Mouse (Mus musculus) mesoderm, embryonic 11.5 days (tissue): ENCODE results near the gene Olfr122.

Experiments
- DNase-seq: peaks from one replicate; pipeline ENCODE4 v3.0.0-alpha.2; 2012; ENCODE audit warnings: low read depth, low spot score

Gene Olfr122

GRCm38 (mm10) chr17:37768307-37768706 lies at the start of gene Olfr122:
Olfr122 (plus strand) TSS chr17:37768607.
- no peak for DNase-seq

GRCm38 (mm10) chr17:37721508-37721907 lies 46.9 kb upstream of the Olfr122 start, which contains the start of gene Olfr120:
Olfr120 (plus strand) TSS chr17:37721808.
- DNase-seq = no peak

DNA sequence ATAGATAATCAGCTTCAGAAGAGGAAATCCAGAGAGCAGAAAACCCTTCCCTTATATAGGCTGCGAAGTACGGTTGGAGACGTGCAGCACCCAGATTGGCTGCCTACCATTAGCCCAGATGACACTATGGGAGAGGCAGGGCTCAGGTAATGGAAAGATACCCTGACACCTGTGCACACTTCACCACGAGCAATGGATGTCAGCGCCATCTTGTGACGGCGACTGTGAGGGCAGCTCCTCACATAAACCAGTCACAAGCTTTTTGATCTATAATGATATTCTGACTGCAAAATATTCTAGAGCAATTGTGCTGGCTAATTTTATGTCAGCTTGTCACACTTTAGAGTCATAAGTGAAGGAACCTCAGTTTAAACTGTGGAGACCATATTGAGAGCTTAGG lies 30.3 kb upstream of the Olfr122 start:
- no peak for DNase-seq

DNA sequence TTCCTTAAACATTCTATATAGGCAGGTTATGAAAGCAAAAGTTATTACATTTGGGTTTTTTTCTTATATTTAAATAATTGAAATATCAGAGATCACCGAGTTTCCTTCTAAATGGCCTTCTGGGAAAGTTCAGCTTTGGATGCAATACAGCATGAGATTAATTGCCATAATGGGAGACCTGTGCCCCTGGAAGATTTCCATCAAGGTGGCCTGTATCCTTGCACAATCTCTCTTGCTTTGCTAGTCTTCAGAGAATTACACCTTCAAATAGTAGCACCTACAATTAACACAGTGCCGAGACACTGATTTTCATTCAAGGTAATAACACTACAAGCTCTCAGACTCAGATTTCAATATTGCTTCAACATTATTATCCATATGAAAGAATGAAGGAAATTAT lies 24.8 kb downstream of the Olfr122 start, which contains the start of gene Olfr123:
Gene Olfr123 (plus strand): TSS at position 301 of the 400 bp plus-strand sequence.
- DNase-seq = no peak

- no peak for DNase-seq
Observed at GRCm38 (mm10) chr17:37799588-37799987, 31.2 kb downstream of the Olfr122 start, which contains the start of gene Olfr124. Olfr124 (plus strand) TSS chr17:37799888.
